Mouse (Mus musculus) lung, embryonic 14.5 days (tissue): ENCODE data around the gene Car6. TPM values are rescaled to one million over a fixed set of nuclear protein-coding genes. Genes with fewer than 3 reads are reported as not detected.

Experiments
- ATAC-seq: fragments of 200-750 bp; cut with Nextera tagmentation; 2 replicates; pipeline ENCODE4 v1.8.0; 2017; ENCODE audit warnings: mild to moderate bottlenecking, moderate TSS enrichment, moderate library complexity; ENCODE audit not compliant: insufficient read depth
- DNase-seq: peaks from one replicate; pipeline ENCODE4 v3.0.0-alpha.2; 2015
- H3K27ac ChIP-seq: fragments of 300-500 bp; sonication (generic); 2 replicates; pipeline ENCODE4 v1.5.1; 2014; ENCODE audit warnings: low read depth, mild to moderate bottlenecking, moderate library complexity
- H3K27me3 ChIP-seq: fragments of 300-500 bp; sonication (generic); 2 replicates; pipeline ENCODE4 v1.6.1; 2014; ENCODE audit warnings: low read length, control low read depth; ENCODE audit not compliant: insufficient read depth
- H3K36me3 ChIP-seq: fragments of 300-500 bp; sonication (generic); 2 replicates; pipeline ENCODE4 v1.6.1; 2014; ENCODE audit warnings: control low read depth; ENCODE audit not compliant: insufficient read depth
- H3K4me1 ChIP-seq: fragments of 300-500 bp; sonication (generic); 2 replicates; pipeline ENCODE4 v1.6.1; 2014; ENCODE audit warnings: antibody characterized with exemption, control low read depth; ENCODE audit not compliant: insufficient read depth
- H3K4me2 ChIP-seq: fragments of 300-500 bp; sonication (generic); 2 replicates; pipeline ENCODE4 v1.6.1; 2014; ENCODE audit warnings: mild to moderate bottlenecking
- H3K4me3 ChIP-seq: fragments of 300-500 bp; sonication (generic); 2 replicates; pipeline ENCODE4 v1.5.1; 2014; ENCODE audit warnings: low read depth, low read length
- H3K9ac ChIP-seq: fragments of 300-500 bp; sonication (generic); 2 replicates; pipeline ENCODE4 v1.6.1; 2014
- H3K9me3 ChIP-seq: fragments of 300-500 bp; sonication (generic); 2 replicates; pipeline ENCODE4 v1.6.1; 2016; ENCODE audit warnings: low read depth, low read length, control low read depth
- CTCF ChIP-seq: IDR thresholded peaks from 2 replicates; pipeline ENCODE4 v1.5.1; 2016; ENCODE audit warnings: antibody characterized with exemption, low read depth
- WGBS: fragments of 180-500 bp; shearing (Covaris S2); extraction: QIAGEN DNeasy Blood & Tissue Kit; methylation state at CpG from one replicate; pipeline ENCODE4 v1.1.7; 2014; 5-methylcytosine and 5-hydroxymethylcytosine counted together
- polyA plus RNA-seq: library from polyadenylated mRNA; unstranded; fragments of >200 nt; fragmentation: Nextera tagmentation; extraction: Ambion mirVana; gene quantifications from 2 replicates; pipeline ENCODE4 v1.2.1, GENCODE M21; 2014

Gene Car6
- polyA plus RNA-seq, 1 experiment from 2014 or later: not detected

DNA sequence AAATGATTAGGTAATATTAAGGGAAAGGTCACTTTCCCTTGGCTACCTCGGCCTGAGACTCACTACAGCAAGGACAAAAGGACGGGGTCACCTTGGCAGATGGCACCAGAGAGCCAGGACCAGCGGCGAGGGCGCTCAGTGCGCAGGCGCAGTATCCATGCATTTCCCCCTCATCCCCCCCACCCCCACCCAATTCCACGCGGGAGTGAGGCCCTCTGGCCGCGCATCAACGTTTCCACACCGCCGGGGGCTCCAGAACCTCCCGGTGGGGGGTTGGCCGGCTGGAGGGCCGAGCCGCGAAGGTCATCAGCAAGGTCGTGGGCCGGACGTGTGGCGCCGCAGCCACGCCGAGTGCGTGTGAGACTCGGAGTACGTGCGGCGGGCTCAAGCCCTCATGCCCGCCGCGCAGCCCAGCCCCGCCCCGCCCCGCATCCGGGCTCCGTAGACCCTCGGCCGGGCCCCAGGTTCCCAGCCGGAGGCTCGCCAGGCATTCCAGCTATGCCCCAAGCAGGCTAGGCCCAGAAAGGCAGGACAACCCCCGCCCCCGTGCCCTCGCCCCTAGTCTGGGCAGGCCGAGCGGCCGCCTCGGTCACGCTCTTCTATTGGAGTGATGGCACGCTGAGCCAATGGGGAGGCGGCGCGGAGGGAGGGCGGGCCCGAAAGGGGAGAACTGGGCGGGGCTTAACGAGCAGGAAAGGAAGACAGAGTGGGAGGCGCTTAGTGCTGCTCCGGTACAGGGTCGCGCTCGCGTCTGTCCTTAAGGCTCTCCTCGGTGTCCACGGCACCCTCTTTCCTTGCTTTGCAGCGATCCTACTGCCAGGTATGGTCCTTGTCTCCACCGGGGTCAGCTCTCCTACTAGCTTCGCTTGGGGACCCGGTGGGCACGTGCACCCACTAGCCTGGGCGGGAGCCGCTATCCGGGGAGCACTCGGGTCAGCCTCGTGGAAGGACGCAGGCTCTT is 35.7 kb upstream of the Car6 start, which contains the start of gene Eno1:
TSS of gene Eno1 (plus strand) at position 201 of the 961 bp plus-strand sequence.
- peaks cover 29% of the 10 kb centered on the region for H3K36me3 ChIP-seq
- H3K4me3 ChIP-seq: peak within 1 kb of the TSS; percentile 93
- peak within 1 kb of the TSS; percentile 86 for H3K4me2 ChIP-seq
- H3K4me1 ChIP-seq: peaks cover 8% of the 10 kb centered on the region; the same call in 1 of the 2 replicates
- WGBS: under 1% methylated on average over 73 of the region's 78 CpGs
- DNase-seq (peak; percentile 98), ATAC-seq (peak; percentile 99)
- peak within 1 kb of the TSS; percentile 97 for H3K9ac ChIP-seq
- no peaks in the 10 kb centered on the region for H3K27me3 ChIP-seq
- peak; percentile 29; the same call in 1 of the 2 replicates for TF ChIP-seq CTCF
- H3K9me3 ChIP-seq: no peaks in the 10 kb centered on the region
- H3K27ac ChIP-seq: peak within 1 kb of the TSS; percentile 99

- DNase-seq (no peak), ATAC-seq (no peak)
- peak overlapping the region; percentile 97 for H3K9ac ChIP-seq
- peak overlapping the region; percentile 93 for H3K4me3 ChIP-seq
- no peak for TF ChIP-seq CTCF
- peak overlapping the region; percentile 99 for H3K27ac ChIP-seq
- peak overlapping the region; percentile 61 for H3K4me2 ChIP-seq
- no peaks in the 10 kb centered on the region for H3K9me3 ChIP-seq
- 70% methylated on average over 8 of the region's 8 CpGs for WGBS
- H3K27me3 ChIP-seq: no peaks in the 10 kb centered on the region
- peaks cover 10% of the 10 kb centered on the region for H3K4me1 ChIP-seq
- peaks cover 22% of the 10 kb centered on the region for H3K36me3 ChIP-seq
These were observed 34.9 kb upstream of the Car6 start for GRCm38 (mm10) chr4:150236031-150236430.

DNA sequence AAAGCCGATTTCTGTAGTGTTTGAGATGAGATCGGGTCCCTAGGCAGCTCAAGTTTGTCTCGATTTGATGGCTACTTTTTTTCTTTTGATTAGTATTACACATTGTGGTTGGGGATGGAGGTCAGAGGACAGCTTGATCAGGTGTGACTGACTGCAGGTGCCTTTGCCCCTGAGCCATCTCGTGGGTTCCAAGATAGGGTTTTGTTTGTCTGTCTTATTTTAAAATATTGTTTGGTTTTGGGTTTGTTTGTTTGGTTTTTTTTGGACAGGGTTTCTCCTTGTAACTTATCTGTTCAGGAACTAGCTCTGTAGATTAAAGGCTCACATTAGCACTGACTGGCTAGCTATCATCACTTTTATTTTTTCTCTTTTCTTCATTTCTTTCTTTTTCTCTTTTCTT is 34.5 kb upstream of the Car6 start:
- no peak overlapping the region for H3K4me2 ChIP-seq
- peaks cover 17% of the 10 kb centered on the region for H3K36me3 ChIP-seq
- H3K27ac ChIP-seq: no peak overlapping the region; the same call in 1 of the 2 replicates
- WGBS: 74% methylated on average over 4 of the region's 4 CpGs
- H3K4me3 ChIP-seq: no peak overlapping the region
- no peak for ATAC-seq
- no peak for DNase-seq
- H3K4me1 ChIP-seq: peaks cover 14% of the 10 kb centered on the region
- no peaks in the 10 kb centered on the region for H3K9me3 ChIP-seq
- no peak overlapping the region for H3K9ac ChIP-seq
- no peak for TF ChIP-seq CTCF
- no peaks in the 10 kb centered on the region for H3K27me3 ChIP-seq

GRCm38 (mm10) chr4:150234599-150235327 is 33.6 kb upstream of the Car6 start:
- H3K9me3 ChIP-seq: no peaks in the 10 kb centered on the region
- H3K27me3 ChIP-seq: no peaks in the 10 kb centered on the region
- no peak for ATAC-seq
- peaks cover 9% of the 10 kb centered on the region for H3K4me1 ChIP-seq
- H3K4me3 ChIP-seq: no peak overlapping the region
- H3K36me3 ChIP-seq: peaks cover 10% of the 10 kb centered on the region
- no peak overlapping the region for H3K9ac ChIP-seq
- no peak overlapping the region for H3K4me2 ChIP-seq
- TF ChIP-seq CTCF: no peak
- WGBS: 39% methylated on average over 8 of the region's 8 CpGs
- H3K27ac ChIP-seq: peak overlapping the region; percentile 48; the same call in 1 of the 2 replicates
- peak; percentile 18 for DNase-seq

- Histone ChIP-seq H3K27ac (no peak overlapping the region), H3K4me1 (peaks cover 9% of the 10 kb centered on the region; the same call in 1 of the 2 replicates), H3K4me2 (no peak overlapping the region), H3K9ac (no peak overlapping the region), H3K4me3 (no peak overlapping the region), H3K27me3 (no peaks in the 10 kb centered on the region), H3K36me3 (no peaks in the 10 kb centered on the region), H3K9me3 (no peaks in the 10 kb centered on the region)
- no peak for TF ChIP-seq CTCF
- WGBS: 49% methylated on average over 8 of the region's 8 CpGs
- ATAC-seq (no peak), DNase-seq (no peak)
These were observed 30.7 kb upstream of the Car6 start for GRCm38 (mm10) chr4:150231871-150232270.

DNA sequence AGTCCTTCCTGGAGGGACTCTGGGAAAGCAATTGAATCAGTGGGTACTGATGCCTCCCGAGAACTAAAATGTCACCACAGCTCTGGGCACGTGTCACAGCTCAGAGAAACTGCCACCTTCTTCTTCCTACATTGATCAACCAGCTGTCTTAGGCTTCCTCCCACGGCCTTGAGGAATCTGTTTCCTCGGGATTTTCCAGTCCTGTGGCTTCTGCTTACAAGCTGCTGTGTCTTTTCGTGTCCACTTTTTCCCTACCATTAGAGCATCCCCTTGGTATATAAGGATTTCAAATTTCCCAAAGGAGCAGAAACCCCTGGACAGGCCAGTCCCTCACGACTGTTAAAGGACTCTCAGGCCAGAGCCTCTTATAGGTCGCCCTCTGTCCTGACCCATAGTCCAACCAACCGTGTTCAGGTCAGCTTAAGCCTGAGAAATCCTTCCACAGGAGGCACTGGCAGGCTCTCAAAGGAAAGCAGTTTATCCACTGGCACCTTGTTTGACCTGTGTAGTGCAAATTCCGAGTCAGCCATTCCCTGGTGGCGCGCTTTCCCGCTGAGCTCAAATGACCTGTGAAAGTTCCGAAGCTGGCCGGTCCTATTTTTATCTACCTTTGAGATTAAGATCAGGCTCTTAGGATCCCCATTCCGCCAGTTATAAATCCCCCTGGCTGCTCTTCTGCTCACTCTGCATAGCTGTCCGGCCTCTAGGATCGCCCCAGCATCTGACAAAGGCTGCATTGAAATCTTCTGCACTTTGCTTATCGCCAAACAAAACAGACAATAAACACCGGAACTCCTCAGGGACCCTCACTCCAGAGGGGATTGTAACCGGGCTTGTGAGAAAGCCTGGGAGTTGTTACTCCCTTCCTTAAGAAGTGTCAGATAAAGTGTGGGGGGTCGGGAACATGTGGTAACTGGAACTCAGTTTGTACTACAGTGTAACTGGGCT is 29.6 kb upstream of the Car6 start:
- no peak for TF ChIP-seq CTCF
- Histone ChIP-seq H3K4me1 (peaks cover 11% of the 10 kb centered on the region; the same call in 1 of the 2 replicates), H3K4me3 (no peak overlapping the region), H3K4me2 (peak overlapping the region; percentile 16; the same call in 1 of the 2 replicates), H3K9ac (peak overlapping the region; percentile 14; the same call in 1 of the 2 replicates), H3K27ac (no peak overlapping the region), H3K27me3 (no peaks in the 10 kb centered on the region), H3K9me3 (no peaks in the 10 kb centered on the region), H3K36me3 (no peaks in the 10 kb centered on the region)
- WGBS: 14% methylated on average over 21 of the region's 21 CpGs
- DNase-seq: peak; percentile 31
- ATAC-seq: no peak
